Mouse (Mus musculus) midbrain, embryonic 16.5 days (tissue): ENCODE results near the gene Gcnt7. TPM values are rescaled to one million over a fixed set of nuclear protein-coding genes. Genes with fewer than 3 reads are reported as not detected.

Experiments used
- ATAC-seq: fragments of 200-750 bp; cut with Nextera tagmentation; 2 replicates; pipeline ENCODE4 v1.8.0; 2017; ENCODE audit warnings: moderate TSS enrichment
- H3K27ac ChIP-seq: fragments of 300-500 bp; sonication (generic); 2 replicates; pipeline ENCODE4 v1.5.1; 2014; ENCODE audit warnings: mild to moderate bottlenecking, low read length, mixed read lengths
- H3K27me3 ChIP-seq: fragments of 300-500 bp; sonication (generic); 2 replicates; pipeline ENCODE4 v1.6.1; 2014; ENCODE audit warnings: low read depth, low read length, mixed read lengths; ENCODE audit not compliant: control insufficient read depth, insufficient read depth
- H3K36me3 ChIP-seq: fragments of 300-500 bp; sonication (generic); 2 replicates; pipeline ENCODE4 v1.6.1; 2014; ENCODE audit warnings: mild to moderate bottlenecking, low read length, moderate library complexity, mixed read lengths; ENCODE audit not compliant: control insufficient read depth, insufficient read depth
- H3K4me1 ChIP-seq: fragments of 300-500 bp; sonication (generic); 2 replicates; pipeline ENCODE4 v1.6.1; 2014; ENCODE audit warnings: mild to moderate bottlenecking, low read length, mixed read lengths; ENCODE audit not compliant: control insufficient read depth, insufficient read depth
- H3K4me2 ChIP-seq: fragments of 300-500 bp; sonication (generic); 2 replicates; pipeline ENCODE4 v1.6.1; 2014; ENCODE audit warnings: mild to moderate bottlenecking, low read length, mixed read lengths
- H3K4me3 ChIP-seq: fragments of 300-500 bp; sonication (generic); 2 replicates; pipeline ENCODE4 v1.5.1; 2014; ENCODE audit warnings: low read depth, mild to moderate bottlenecking, low read length, moderate library complexity, mixed read lengths
- H3K9ac ChIP-seq: fragments of 300-500 bp; sonication (generic); 2 replicates; pipeline ENCODE4 v1.6.1; 2014; ENCODE audit warnings: low read depth, low read length, mixed read lengths
- H3K9me3 ChIP-seq: fragments of 300-500 bp; sonication (generic); replicated peaks from 2 replicates; pipeline ENCODE4 v1.6.1; 2014; ENCODE audit warnings: mild to moderate bottlenecking, low read length, mixed read lengths; ENCODE audit not compliant: control insufficient read depth, poor library complexity, severe bottlenecking
- WGBS: fragments of 180-500 bp; shearing (Covaris S2); extraction: QIAGEN DNeasy Blood & Tissue Kit; methylation state at CpG from one replicate; pipeline ENCODE4 v1.1.7; 2014; 5-methylcytosine and 5-hydroxymethylcytosine counted together
- polyA plus RNA-seq: library from polyadenylated mRNA; unstranded; fragments of >200 nt; fragmentation: Nextera tagmentation; extraction: Ambion mirVana; gene quantifications from 2 replicates; pipeline ENCODE4 v1.2.1, GENCODE M21; 2015

Gene Gcnt7
- polyA plus RNA-seq, 1 experiment from 2014 or later = 1.6 TPM

GRCm38 (mm10) chr2:172467206-172467605 is 8.8 kb upstream of the Gcnt7 start:
- Histone ChIP-seq H3K9ac (no peak overlapping the region), H3K4me3 (no peak overlapping the region), H3K4me2 (no peak overlapping the region), H3K4me1 (no peaks in the 10 kb centered on the region), H3K36me3 (peaks cover 31% of the 10 kb centered on the region), H3K9me3 (no peaks in the 10 kb centered on the region), H3K27ac (no peak overlapping the region), H3K27me3 (no peaks in the 10 kb centered on the region)
- no peak for ATAC-seq
- 94% methylated on average over 5 of the region's 5 CpGs for WGBS

DNA sequence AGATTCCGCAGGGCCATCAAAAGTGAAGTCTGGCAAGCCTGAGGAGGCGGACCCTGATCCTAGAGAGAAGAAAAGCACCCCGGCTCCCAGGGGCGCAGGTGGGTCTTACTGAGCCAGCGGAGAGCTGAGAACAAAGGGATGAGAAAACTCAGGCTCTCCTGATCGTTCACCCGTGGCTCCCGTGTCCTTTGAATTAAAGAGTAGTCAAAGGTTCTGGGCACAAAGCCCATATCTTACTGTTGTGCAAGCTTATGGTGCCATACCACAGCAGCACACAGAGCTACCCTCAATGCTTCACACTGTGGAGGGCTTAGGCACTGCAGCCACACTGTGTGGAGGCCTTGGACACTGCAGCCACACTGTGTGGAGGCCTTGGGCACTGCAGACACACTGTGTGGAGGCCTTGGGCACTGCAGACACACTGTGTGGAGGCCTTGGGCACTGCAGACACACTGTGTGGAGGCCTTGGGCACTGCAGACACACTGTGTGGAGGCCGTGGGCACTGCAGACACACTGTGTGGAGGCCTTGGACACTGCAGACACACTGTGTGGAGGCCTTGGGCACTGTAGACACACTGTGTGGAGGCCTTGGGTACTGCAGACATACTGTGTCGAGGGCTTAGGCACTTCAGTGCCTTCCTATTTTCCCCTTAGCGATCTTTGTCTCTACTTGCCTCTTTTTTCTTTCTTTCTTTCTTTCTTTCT is 8.2 kb upstream of the Gcnt7 start:
- Histone ChIP-seq H3K36me3 (peaks cover 31% of the 10 kb centered on the region), H3K4me1 (no peaks in the 10 kb centered on the region), H3K27me3 (no peaks in the 10 kb centered on the region), H3K4me2 (no peak overlapping the region), H3K4me3 (no peak overlapping the region), H3K9ac (no peak overlapping the region), H3K9me3 (no peaks in the 10 kb centered on the region), H3K27ac (no peak overlapping the region)
- WGBS = 69% methylated on average over 11 of the region's 11 CpGs
- ATAC-seq = no peak

DNA sequence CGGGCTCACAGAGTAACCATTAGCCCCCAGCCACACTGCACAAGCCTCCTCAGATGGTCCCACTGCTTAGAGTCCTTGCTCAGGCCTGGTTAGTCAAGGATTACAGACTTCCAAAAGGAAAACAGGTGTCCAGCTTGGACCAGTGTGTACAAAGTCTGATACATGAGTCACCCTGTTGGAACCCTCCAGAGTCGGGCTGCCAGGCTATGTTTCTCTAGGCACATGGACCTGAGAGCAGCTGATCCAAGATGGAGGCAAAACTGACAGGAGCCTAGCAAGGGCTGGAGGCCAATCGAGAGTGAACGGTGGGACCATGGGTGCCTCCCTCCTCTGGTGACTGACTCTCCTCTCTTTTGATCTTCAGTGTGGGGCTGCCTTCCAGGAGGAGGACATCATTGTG is 4.4 kb upstream of the Gcnt7 start:
- no peak overlapping the region for H3K27ac ChIP-seq
- WGBS = 89% methylated on average over 4 of the region's 4 CpGs
- no peaks in the 10 kb centered on the region for H3K4me1 ChIP-seq
- no peak for ATAC-seq
- H3K9me3 ChIP-seq = no peaks in the 10 kb centered on the region
- H3K36me3 ChIP-seq = peaks cover 22% of the 10 kb centered on the region
- H3K9ac ChIP-seq = no peak overlapping the region
- H3K4me2 ChIP-seq = no peak overlapping the region
- H3K4me3 ChIP-seq = no peak overlapping the region
- no peaks in the 10 kb centered on the region for H3K27me3 ChIP-seq

DNA sequence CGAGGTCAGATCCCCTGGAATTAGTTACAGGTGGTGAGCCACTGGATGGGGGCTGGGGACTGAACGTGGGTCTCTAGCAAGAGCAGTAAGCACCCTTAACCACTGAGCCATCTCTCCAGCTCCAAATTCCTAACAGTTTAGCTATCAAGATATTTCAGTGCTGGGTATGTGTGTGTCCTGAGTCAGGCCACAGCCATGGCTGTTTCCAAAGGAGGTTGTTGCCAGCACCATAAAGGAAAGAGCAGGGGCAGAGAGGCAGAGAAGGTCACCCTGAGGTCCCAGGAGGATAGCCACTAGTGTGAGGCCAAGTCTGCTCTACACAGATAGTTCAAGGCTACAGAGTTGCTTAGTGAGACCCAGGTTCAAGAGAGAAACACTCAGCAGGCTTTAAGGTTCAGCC is 2.3 kb upstream of the Gcnt7 start:
- Histone ChIP-seq H3K27ac (no peak overlapping the region), H3K36me3 (peaks cover 10% of the 10 kb centered on the region; the same call in 1 of the 2 replicates), H3K9ac (no peak overlapping the region), H3K4me1 (no peaks in the 10 kb centered on the region), H3K9me3 (no peaks in the 10 kb centered on the region), H3K4me2 (no peak overlapping the region), H3K4me3 (no peak overlapping the region), H3K27me3 (no peaks in the 10 kb centered on the region)
- no peak for ATAC-seq
- WGBS = 93% methylated on average over 2 of the region's 2 CpGs

DNA sequence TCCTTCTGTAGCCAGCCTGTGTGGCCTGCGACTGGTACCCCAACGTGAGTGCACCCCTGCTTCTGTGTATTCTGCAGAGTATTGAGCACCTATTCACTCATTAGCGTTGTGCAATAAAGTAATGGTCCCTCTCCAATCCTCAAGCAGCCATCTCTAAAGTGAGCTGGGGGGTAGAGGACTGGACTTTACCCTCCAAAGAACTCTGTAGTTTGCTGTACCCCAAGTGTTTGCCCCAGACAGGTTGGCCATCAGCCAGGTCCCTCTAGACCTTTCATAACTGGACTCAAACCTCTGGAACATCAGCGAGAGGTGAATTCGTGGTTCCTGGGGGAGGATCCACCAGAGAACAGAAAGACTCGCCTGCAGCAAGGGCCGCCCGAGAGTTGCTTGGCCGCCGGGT is 5.9 kb downstream of the Gcnt7 start:
- Histone ChIP-seq H3K36me3 (peaks cover 27% of the 10 kb centered on the region), H3K4me3 (no peak overlapping the region), H3K9ac (no peak overlapping the region), H3K27ac (no peak overlapping the region), H3K4me2 (no peak overlapping the region), H3K4me1 (no peaks in the 10 kb centered on the region), H3K27me3 (no peaks in the 10 kb centered on the region), H3K9me3 (no peaks in the 10 kb centered on the region)
- 95% methylated on average over 10 of the region's 10 CpGs for WGBS
- no peak for ATAC-seq

DNA sequence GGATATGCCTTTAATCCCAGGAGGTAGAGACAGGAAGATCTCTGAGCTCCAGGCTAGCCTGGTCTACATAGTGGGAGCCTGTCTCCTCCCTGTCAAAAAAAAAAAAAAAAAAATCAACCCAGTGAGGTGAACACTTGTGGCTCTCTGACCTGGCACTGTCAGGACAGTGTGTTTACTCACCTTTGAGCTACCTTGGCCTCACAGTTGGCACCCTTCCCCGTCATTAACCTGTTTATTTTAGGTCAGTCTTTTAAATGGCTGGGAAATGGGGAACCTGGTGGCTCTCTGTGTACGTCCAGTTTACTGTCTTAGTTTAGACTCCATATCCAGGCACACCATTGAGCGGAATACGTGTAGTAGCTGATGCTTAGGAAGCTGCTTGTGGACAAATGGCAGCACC is 6.4 kb downstream of the Gcnt7 start:
- Histone ChIP-seq H3K9me3 (no peaks in the 10 kb centered on the region), H3K4me3 (no peak overlapping the region), H3K27ac (no peak overlapping the region), H3K4me2 (no peak overlapping the region), H3K9ac (no peak overlapping the region), H3K4me1 (no peaks in the 10 kb centered on the region), H3K36me3 (peaks cover 29% of the 10 kb centered on the region), H3K27me3 (no peaks in the 10 kb centered on the region)
- ATAC-seq = no peak
- 95% methylated on average over 4 of the region's 4 CpGs for WGBS

DNA sequence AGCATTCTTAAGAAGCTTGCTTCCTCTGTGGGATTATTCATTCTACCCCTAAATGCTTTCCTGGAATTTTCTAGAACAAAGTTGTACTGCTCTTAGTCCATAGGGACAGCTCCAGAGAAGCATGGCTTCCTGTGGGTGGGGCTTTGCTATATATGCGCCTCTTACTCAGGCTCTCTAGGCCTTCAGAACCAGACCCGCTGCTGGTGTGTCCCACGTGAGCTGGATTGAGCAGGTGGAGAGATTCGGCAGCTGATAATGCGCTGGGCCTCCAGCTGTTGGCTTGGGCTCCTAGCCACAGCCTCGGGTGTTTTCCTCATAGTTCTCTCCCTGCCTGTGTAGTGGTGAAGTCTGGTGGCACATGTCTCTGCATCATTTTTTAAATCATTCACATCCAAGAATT is 7.8 kb downstream of the Gcnt7 start:
- peaks cover 38% of the 10 kb centered on the region for H3K36me3 ChIP-seq
- no peaks in the 10 kb centered on the region for H3K27me3 ChIP-seq
- H3K4me3 ChIP-seq = no peak overlapping the region
- no peaks in the 10 kb centered on the region for H3K9me3 ChIP-seq
- H3K9ac ChIP-seq = no peak overlapping the region
- no peak for ATAC-seq
- no peak overlapping the region for H3K4me2 ChIP-seq
- H3K4me1 ChIP-seq = no peaks in the 10 kb centered on the region
- 90% methylated on average over 6 of the region's 6 CpGs for WGBS
- H3K27ac ChIP-seq = no peak overlapping the region

- Histone ChIP-seq H3K9me3 (no peaks in the 10 kb centered on the region), H3K36me3 (peaks cover 39% of the 10 kb centered on the region), H3K27ac (no peak overlapping the region), H3K9ac (no peak overlapping the region), H3K27me3 (no peaks in the 10 kb centered on the region), H3K4me2 (no peak overlapping the region), H3K4me1 (no peaks in the 10 kb centered on the region), H3K4me3 (no peak overlapping the region)
- ATAC-seq = no peak
- WGBS = 92% methylated on average over 4 of the region's 4 CpGs
Measured at GRCm38 (mm10) chr2:172448329-172448728, 10.1 kb downstream of the Gcnt7 start.

DNA sequence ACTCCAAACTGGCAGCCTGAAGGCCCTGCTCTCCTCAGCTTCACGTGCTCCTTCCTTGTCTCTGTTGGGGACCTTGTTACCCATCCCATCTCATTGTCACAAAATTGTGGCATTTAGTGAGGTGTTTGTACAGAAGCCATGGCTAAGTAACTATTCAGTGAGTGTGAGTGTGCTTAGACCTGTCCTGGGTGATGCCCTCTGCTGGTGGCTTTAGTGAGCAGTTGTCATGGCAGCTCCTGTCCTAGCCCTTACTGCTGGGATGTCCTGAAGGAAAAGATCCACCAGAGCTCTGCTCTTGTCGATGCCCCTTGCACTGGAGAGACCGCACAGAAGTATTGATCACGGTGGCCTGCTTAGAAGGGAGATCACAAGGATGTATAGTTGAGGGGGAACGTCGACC is 11.1 kb downstream of the Gcnt7 start:
- Histone ChIP-seq H3K27me3 (no peaks in the 10 kb centered on the region), H3K4me2 (no peak overlapping the region), H3K9me3 (no peaks in the 10 kb centered on the region), H3K4me3 (no peak overlapping the region), H3K36me3 (peaks cover 32% of the 10 kb centered on the region), H3K9ac (no peak overlapping the region), H3K27ac (no peak overlapping the region), H3K4me1 (peaks cover 4% of the 10 kb centered on the region; the same call in 1 of the 2 replicates)
- no peak for ATAC-seq
- WGBS = 90% methylated on average over 6 of the region's 6 CpGs
